Mouse (Mus musculus) myocyte (in vitro differentiated cells): ENCODE measurements around the gene Golim4. TPM values are rescaled to one million over a fixed set of nuclear protein-coding genes. Genes with fewer than 3 reads are reported as not detected.

ENCODE experiments used
- H3K27me3 ChIP-seq: one replicate; pipeline ENCODE4 v1.6.1; 2011; ENCODE audit not compliant: control insufficient read depth, insufficient read depth, insufficient read length
- H3K36me3 ChIP-seq: one replicate; pipeline ENCODE4 v1.6.1; 2011; ENCODE audit not compliant: control insufficient read depth, insufficient read depth
- H3K4me2 ChIP-seq: one replicate; pipeline ENCODE4 v1.6.1; 2011; ENCODE audit warnings: low read depth, control low read depth
- H3K4me3 ChIP-seq: one replicate; pipeline ENCODE4 v1.5.1; 2011; ENCODE audit warnings: mild to moderate bottlenecking, control low read depth, moderate library complexity
- H3K79me2 ChIP-seq: one replicate; pipeline ENCODE4 v1.6.1; 2011; ENCODE audit not compliant: control insufficient read depth, insufficient read depth
- H3ac ChIP-seq: one replicate; pipeline ENCODE4 v1.6.1; 2011; ENCODE audit not compliant: control insufficient read depth, insufficient read length
- CEBPB ChIP-seq: IDR thresholded peaks from 2 replicates; pipeline ENCODE4 v1.6.1; 2011; ENCODE audit warnings: mild to moderate bottlenecking, moderate library complexity; ENCODE audit not compliant: poor library complexity, insufficient read depth, severe bottlenecking
- E2F4 ChIP-seq: IDR thresholded peaks from one replicate; pipeline ENCODE4 v1.6.1; 2011; ENCODE audit warnings: mild to moderate bottlenecking, control low read depth, moderate library complexity; ENCODE audit not compliant: insufficient read depth
- MAX ChIP-seq: IDR thresholded peaks from one replicate; pipeline ENCODE4 v1.6.1; 2011; ENCODE audit warnings: low read depth, mild to moderate bottlenecking, control low read depth
- MYOD1 ChIP-seq, 3 experiments: IDR thresholded peaks; one replicate each; pipeline ENCODE4 v1.6.1; 2011; ENCODE audit warnings: control low read depth in 2 of 3, low read depth in 2 of 3, mild to moderate bottlenecking in 2 of 3, moderate library complexity in 1 of 3; ENCODE audit not compliant: insufficient read length in 2 of 3, control insufficient read depth in 1 of 3
- MYOG ChIP-seq, 3 experiments: IDR thresholded peaks; one replicate each; pipeline ENCODE4 v1.6.1; 2011; ENCODE audit warnings: control low read depth in 2 of 3, low read depth in 2 of 3, mild to moderate bottlenecking in 2 of 3; ENCODE audit not compliant: insufficient read length in 2 of 3, control insufficient read depth in 1 of 3, insufficient read depth in 1 of 3
- POLR2A ChIP-seq: IDR thresholded peaks from one replicate; pipeline ENCODE4 v1.6.1; 2011; ENCODE audit warnings: low read depth, mild to moderate bottlenecking, control low read depth, moderate library complexity; ENCODE audit not compliant: insufficient read length
- POLR2AphosphoS2 ChIP-seq: IDR thresholded peaks from one replicate; pipeline ENCODE4 v1.6.1; 2011; ENCODE audit warnings: low read depth, control low read depth; ENCODE audit not compliant: insufficient read length
- REST ChIP-seq: IDR thresholded peaks from one replicate; pipeline ENCODE4 v1.6.1; 2011; ENCODE audit warnings: mild to moderate bottlenecking, control low read depth, moderate library complexity; ENCODE audit not compliant: insufficient read depth, insufficient read length
- SRF ChIP-seq: IDR thresholded peaks from one replicate; pipeline ENCODE4 v1.6.1; 2011; ENCODE audit warnings: low read depth; ENCODE audit not compliant: control insufficient read depth, insufficient read length
- TCF12 ChIP-seq: IDR thresholded peaks from one replicate; pipeline ENCODE4 v1.6.1; 2011; ENCODE audit warnings: mild to moderate bottlenecking, control low read depth; ENCODE audit not compliant: poor library complexity, insufficient read depth, severe bottlenecking
- TCF3 ChIP-seq: IDR thresholded peaks from one replicate; pipeline ENCODE4 v1.6.1; 2011; ENCODE audit warnings: low read depth, control low read depth; ENCODE audit not compliant: insufficient read length
- USF1 ChIP-seq: IDR thresholded peaks from one replicate; pipeline ENCODE4 v1.6.1; 2011; ENCODE audit warnings: low read depth, mild to moderate bottlenecking, control low read depth, moderate library complexity
- polyA plus RNA-seq: library from polyadenylated mRNA; unstranded; fragments of >200 nt; fragmentation: generic; extraction: Trizol; gene quantifications from one replicate; pipeline ENCODE4 v1.2.1, GENCODE M21; 2012; ENCODE audit warnings: missing spikeins

The Golim4 gene
- polyA plus RNA-seq, 1 experiment = 11.7 TPM

- Histone ChIP-seq H3K4me3 (no peak overlapping the region), H3K27me3 (no peaks in the 10 kb centered on the region), H3K36me3 (no peaks in the 10 kb centered on the region), H3K79me2 (no peaks in the 10 kb centered on the region), H3ac (no peak overlapping the region), H3K4me2 (no peak overlapping the region)
- no peak for TF ChIP-seq MYOG (IDR thresholded peaks at IDR 0.05; ENCODE audit: control insufficient read depth in 1 of 3, insufficient read depth in 1 of 3, insufficient read length in 2 of 3, low read depth in 2 of 3)
- TF ChIP-seq E2F4 = no peak
- TF ChIP-seq POLR2AphosphoS2 = no peak
- no peak for TF ChIP-seq USF1
- no peak for TF ChIP-seq SRF
- no peak for TF ChIP-seq TCF3
- no peak for TF ChIP-seq MAX
- TF ChIP-seq MYOD1 (IDR thresholded peaks at IDR 0.05; ENCODE audit: control insufficient read depth in 1 of 3, insufficient read length in 2 of 3, low read depth in 2 of 3) = no peak
- no peak for TF ChIP-seq CEBPB
- TF ChIP-seq POLR2A = no peak
- no peak for TF ChIP-seq TCF12
Observed at GRCm38 (mm10) chr3:75861677-75862076, 95.1 kb downstream of the Golim4 start.

- TF ChIP-seq POLR2A = no peak
- TF ChIP-seq MYOG (IDR thresholded peaks at IDR 0.05; ENCODE audit: control insufficient read depth in 1 of 3, insufficient read depth in 1 of 3, insufficient read length in 2 of 3, low read depth in 2 of 3) = peak in 2 of 3 experiments; percentile 29 to 81
- TF ChIP-seq TCF12 = peak; percentile 69
- no peak for TF ChIP-seq POLR2AphosphoS2
- peak; percentile 28 to 90 (median 86) for TF ChIP-seq MYOD1 (IDR thresholded peaks at IDR 0.05; ENCODE audit: control insufficient read depth in 1 of 3, insufficient read length in 2 of 3, low read depth in 2 of 3)
Observed at GRCm38 (mm10) chr3:75860760-75861159, 96.0 kb downstream of the Golim4 start.

GRCm38 (mm10) chr3:75835286-75835967 is 121.3 kb downstream of the Golim4 start:
- TF ChIP-seq E2F4 (no peak), MYOD1 (IDR thresholded peaks at IDR 0.05; ENCODE audit: control insufficient read depth in 1 of 3, insufficient read length in 2 of 3, low read depth in 2 of 3) (no peak), USF1 (no peak), POLR2A (no peak), POLR2AphosphoS2 (no peak), CEBPB (no peak), MAX (no peak), TCF3 (no peak), TCF12 (no peak)
- Histone ChIP-seq H3K27me3 (no peaks in the 10 kb centered on the region), H3K4me3 (no peak overlapping the region), H3ac (no peak overlapping the region), H3K4me2 (no peak overlapping the region), H3K36me3 (no peaks in the 10 kb centered on the region), H3K79me2 (no peaks in the 10 kb centered on the region)

More at GRCm38 (mm10) chr3:75860760-75861159, 96.0 kb downstream of the Golim4 start:
- Histone ChIP-seq H3K27me3 (no peaks in the 10 kb centered on the region), H3K4me3 (no peak overlapping the region), H3ac (no peak overlapping the region), H3K79me2 (no peaks in the 10 kb centered on the region), H3K4me2 (peak overlapping the region; percentile 64), H3K36me3 (no peaks in the 10 kb centered on the region)

GRCm38 (mm10) chr3:75834827-75835226 is 121.9 kb downstream of the Golim4 start:
- H3K79me2 ChIP-seq = no peaks in the 10 kb centered on the region
- TF ChIP-seq USF1 = no peak
- TF ChIP-seq CEBPB = no peak
- TF ChIP-seq E2F4 = no peak
- no peak for TF ChIP-seq POLR2A
- no peak for TF ChIP-seq MYOD1 (IDR thresholded peaks at IDR 0.05; ENCODE audit: control insufficient read depth in 1 of 3, insufficient read length in 2 of 3, low read depth in 2 of 3)
- no peak for TF ChIP-seq TCF12
- no peak for TF ChIP-seq REST
- TF ChIP-seq MAX = no peak
- no peak for TF ChIP-seq TCF3
- TF ChIP-seq MYOG (IDR thresholded peaks at IDR 0.05; ENCODE audit: control insufficient read depth in 1 of 3, insufficient read depth in 1 of 3, insufficient read length in 2 of 3, low read depth in 2 of 3) = no peak
- TF ChIP-seq SRF = no peak
- TF ChIP-seq POLR2AphosphoS2 = no peak
- H3ac ChIP-seq = no peak overlapping the region
- no peak overlapping the region for H3K4me2 ChIP-seq
- H3K4me3 ChIP-seq = no peak overlapping the region
- no peaks in the 10 kb centered on the region for H3K27me3 ChIP-seq
- H3K36me3 ChIP-seq = no peaks in the 10 kb centered on the region

Other genes with a start within 250 kb of the Golim4 start
- gene Gm29133, start 208.8 kb downstream of the Golim4 start, polyA plus RNA-seq = not detected
- 0.01 TPM for gene Fstl5, start 117.3 kb upstream of the Golim4 start, polyA plus RNA-seq